Mouse (Mus musculus) mesoderm, embryonic 11.5 days (tissue): Measurements from ENCODE around the gene Otulin.

Experiments used
- DNase-seq: peaks from one replicate; pipeline ENCODE4 v3.0.0-alpha.2; 2012; ENCODE audit warnings: low read depth, low spot score

Gene Otulin

GRCm38 (mm10) chr15:27613255-27613654 is 17.2 kb downstream of the Otulin start:
- DNase-seq: no peak

DNA sequence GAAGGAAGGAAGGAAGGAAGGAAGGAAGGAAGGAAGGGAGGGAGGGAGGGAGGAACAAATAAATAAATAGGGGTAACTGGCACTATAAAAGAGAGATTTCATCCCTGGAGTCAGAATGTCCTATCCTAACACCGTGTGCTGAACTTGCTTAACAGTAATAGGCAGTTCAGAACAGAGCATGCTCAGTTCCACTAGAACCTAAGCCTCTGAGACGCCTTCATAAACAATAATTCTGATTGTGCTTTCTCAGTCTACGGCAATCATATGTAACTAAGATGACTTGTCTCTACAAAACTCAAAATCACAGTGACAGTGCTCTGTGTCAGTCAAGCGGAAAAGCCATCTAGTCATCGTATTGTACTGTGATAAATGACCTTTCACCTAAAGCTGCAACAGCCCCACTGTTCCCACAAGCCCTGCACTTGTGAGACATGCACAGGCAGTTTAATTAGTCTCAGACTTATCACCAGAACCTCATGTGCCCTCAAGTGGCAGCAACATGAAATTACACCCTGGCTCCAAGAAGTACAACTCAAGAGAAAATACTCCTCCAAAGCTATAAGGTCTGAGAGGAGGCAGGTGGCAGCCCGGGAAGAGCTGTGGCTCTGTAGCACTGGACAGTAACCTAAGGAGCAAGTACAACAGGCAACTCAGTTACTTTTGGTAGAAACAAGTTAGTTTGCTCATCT is 17.8 kb downstream of the Otulin start:
- peak; percentile 82 for DNase-seq

GRCm38 (mm10) chr15:27609554-27609953 is 20.9 kb downstream of the Otulin start:
- DNase-seq: no peak

DNA sequence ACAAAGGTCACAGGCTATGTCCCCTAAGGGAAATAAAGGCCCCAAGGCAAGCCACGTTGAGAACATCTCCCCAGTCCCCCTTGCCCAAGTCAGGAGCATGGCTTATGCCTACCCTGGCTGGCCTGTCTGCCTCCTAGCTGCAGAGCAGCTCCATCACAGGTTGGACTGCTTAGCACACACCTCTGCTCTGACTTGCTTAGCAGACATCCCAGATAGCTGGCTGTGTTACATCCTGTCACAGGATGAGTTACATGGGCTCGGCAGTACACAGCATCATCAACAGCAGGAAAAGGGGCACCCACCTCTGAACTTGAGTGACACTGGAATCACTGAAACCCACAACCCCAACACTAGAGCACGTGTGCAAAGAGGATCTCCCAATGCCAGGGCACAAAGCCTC is 25.2 kb downstream of the Otulin start:
- DNase-seq: no peak

GRCm38 (mm10) chr15:27604558-27604957 is 25.9 kb downstream of the Otulin start:
- DNase-seq: no peak

DNA sequence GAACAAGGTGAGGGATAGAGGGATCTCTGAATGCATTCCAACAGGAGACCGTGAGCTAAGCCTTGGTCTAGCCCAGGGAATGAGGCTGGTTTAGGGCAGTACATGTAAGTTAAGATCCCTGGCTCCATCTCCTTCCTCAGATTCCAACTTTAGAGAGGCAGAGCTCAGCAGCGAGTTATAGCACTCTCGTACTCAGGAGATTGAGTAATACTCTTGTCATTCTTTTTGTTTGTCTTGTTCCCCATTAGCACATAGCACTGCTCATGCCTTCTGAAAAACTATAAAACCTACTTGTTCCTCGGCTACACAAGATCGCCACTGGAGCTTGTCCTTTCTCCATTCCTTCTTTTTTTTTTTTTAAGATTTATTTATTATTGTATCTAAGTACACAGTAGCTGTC is 30.0 kb downstream of the Otulin start:
- DNase-seq: no peak

- DNase-seq: no peak
These were observed 31.6 kb downstream of the Otulin start for GRCm38 (mm10) chr15:27598786-27599385.

DNA sequence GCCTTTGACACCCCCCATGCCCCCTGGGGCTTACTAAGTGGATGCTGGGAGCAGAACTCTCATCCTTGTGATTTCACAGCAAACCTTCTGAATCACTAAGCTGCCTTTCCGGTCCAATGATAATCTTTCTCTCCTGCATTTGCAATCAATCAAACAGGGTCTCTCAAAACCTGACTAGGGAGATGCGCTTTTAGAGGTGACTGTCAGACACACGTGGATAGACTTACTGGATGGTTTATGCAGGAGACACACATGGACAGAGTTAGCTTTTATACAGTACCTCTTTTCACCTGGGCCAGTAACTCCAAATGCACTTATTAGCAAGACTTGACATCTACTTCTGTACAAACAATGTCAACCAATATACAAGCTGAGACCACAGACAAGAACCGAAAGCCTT is 33.0 kb downstream of the Otulin start:
- DNase-seq: no peak

DNA sequence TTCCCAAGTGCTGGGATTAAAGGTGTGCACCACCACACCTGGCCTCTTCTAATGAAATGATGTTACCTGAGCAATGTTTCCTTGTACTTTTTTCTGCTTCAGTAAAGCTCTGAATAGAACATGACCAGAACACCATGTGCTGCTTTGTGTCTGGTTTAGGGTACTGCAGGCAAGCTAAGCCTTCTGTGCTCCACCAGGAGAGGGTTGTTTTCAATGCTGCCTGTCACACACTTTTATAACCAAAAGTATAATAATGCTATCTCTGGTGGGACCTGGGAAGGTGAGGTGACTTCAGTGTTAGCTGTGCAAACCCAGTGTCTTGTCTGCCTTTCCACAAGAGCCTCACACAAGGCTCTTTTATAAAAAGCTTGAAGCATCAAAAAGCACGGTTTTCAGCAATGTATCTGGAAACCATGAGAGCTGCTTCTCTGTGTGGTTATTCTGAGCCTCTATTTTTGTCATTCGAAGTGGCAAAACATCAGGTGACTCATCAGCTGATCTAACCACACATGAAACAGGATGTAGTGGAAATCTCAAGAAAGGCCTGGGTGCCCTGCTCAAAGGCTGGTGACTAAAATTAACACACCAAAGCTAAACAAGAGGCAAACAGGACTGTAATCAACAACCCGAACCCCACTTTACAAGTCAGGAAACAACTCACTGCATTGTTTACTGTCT is 33.9 kb downstream of the Otulin start:
- no peak for DNase-seq

GRCm38 (mm10) chr15:27595560-27595959 is 34.9 kb downstream of the Otulin start:
- DNase-seq: no peak

DNA sequence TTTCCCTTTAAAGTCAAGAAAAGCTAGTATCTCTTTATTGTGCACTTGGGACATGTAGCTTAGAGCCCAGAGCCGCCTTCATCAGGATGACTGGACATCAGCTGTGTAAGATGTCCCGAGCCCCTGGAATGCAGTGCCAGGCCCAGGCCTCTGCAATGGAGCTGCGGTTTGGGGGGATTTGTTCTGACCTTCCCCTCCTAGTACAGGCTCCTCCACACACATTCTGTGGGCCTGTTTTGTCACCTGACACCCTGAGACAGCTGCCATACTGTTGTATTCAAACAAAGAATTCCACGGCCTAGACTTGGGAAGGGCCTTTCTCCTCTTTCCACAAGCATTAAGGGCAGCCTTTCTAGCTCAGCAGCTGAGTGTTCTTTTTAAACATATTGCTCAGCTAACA is 35.5 kb downstream of the Otulin start:
- peak; percentile 25 for DNase-seq

- no peak for DNase-seq
These were observed 36.8 kb downstream of the Otulin start for GRCm38 (mm10) chr15:27593717-27594116.

DNA sequence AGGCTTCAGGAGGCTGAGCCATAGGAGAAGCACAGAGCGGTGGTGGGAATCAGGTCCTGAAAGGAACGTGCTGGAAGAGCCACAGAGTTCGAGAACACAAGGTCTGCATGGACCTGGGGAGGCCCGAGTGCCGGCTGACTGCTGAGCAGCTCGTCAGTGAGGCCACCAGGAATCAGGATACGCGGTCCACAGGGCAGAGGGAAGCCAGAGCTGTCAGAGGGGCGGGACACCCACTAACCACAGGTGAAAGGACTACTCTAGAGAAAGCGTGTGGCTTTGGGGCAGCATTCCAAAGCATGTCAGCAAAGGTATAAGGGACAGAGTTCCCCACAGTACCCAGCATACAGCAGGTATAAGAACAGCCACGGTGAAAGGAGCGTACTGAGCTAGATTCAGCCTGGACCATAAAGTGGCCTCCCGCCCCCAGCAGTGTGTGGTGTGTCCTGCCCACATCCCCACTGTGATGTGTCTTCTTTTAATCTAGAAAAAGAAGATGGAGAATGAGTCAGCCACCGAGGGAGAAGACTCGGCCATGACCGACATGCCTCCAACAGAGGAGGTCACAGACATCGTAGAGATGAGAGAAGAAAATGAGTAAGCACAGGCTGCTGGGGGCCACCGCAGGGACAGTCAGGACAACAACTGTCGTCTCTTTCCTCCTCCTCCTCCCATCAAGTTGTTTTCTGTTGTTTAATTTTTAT is 37.7 kb downstream of the Otulin start:
- DNase-seq: no peak

DNA sequence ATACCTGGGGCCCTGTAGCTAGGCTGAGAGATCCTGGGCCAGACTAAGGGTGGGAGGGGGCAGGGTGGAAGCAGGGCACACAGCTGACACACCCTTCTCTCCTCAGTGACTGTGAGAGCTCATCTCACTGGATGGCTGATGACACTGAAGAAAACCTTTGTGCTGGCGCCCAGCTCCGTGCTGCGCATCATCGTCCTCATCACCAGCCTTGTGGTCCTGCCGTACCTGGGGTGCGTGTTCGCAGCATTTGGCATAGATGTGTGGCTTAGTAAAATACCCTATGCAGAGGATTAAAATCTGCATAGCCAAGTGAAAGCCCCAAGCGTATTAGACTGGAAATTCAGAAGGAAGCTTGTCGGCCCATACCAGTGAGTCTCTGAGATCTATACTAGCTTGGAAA is 39.7 kb downstream of the Otulin start:
- DNase-seq: no peak

- no peak for DNase-seq
These were observed 42.2 kb downstream of the Otulin start for GRCm38 (mm10) chr15:27588087-27588826.

DNA sequence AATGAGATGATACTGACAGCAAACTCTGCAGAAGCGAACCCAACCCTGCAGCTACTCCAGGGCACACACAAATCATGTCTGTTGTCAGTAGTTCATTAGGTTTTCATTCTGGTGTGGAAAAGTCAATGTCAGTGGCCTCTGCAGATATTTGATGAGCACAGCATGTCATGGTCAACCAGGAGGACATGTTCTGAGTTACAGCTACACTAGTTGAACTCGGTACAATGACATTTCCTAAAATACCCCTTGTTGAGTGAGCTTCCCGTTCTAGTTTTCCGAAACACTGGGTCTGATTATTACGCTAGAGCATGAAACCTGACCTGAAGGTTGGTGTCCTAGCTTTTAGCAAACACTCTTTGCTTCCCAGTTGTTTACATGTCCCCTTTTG is 44.4 kb downstream of the Otulin start:
- no peak for DNase-seq

GRCm38 (mm10) chr15:27585466-27586092 is 44.9 kb downstream of the Otulin start:
- DNase-seq: no peak

GRCm38 (mm10) chr15:27583620-27584019 is 46.9 kb downstream of the Otulin start:
- no peak for DNase-seq

- DNase-seq: peak; percentile 46
These were observed 47.5 kb downstream of the Otulin start for GRCm38 (mm10) chr15:27583042-27583441.

- no peak for DNase-seq
These were observed 48.1 kb downstream of the Otulin start for GRCm38 (mm10) chr15:27582428-27582827.

- peak; percentile 53 for DNase-seq
These were observed 48.9 kb downstream of the Otulin start for GRCm38 (mm10) chr15:27581640-27582039.
